Mouse (Mus musculus) C2C12 (cell line): ENCODE measurements around the gene Lrmda. TPM values are rescaled to one million over a fixed set of nuclear protein-coding genes. Genes with fewer than 3 reads are reported as not detected.

Experiments used
- H3K27me3 ChIP-seq: one replicate; pipeline ENCODE4 v1.6.1; 2011; ENCODE audit not compliant: control insufficient read depth, insufficient read depth, insufficient read length
- H3K36me3 ChIP-seq: one replicate; pipeline ENCODE4 v1.6.1; 2011; ENCODE audit not compliant: control insufficient read depth, insufficient read depth
- H3K4me3 ChIP-seq: one replicate; pipeline ENCODE4 v1.5.1; 2011; ENCODE audit warnings: mild to moderate bottlenecking, control low read depth; ENCODE audit not compliant: poor library complexity, insufficient read depth, severe bottlenecking
- H3K79me2 ChIP-seq: one replicate; pipeline ENCODE4 v1.6.1; 2011; ENCODE audit not compliant: control insufficient read depth, insufficient read depth
- H3K79me3 ChIP-seq: one replicate; pipeline ENCODE4 v1.6.1; 2011; ENCODE audit warnings: low read depth, control low read depth
- H3ac ChIP-seq: one replicate; pipeline ENCODE3; 2011; ENCODE audit warnings: low read depth; ENCODE audit not compliant: control insufficient read depth, insufficient read length
- CEBPB ChIP-seq: IDR thresholded peaks from one replicate; pipeline ENCODE4 v1.6.1; 2011; ENCODE audit warnings: low read depth, mild to moderate bottlenecking, control low read depth, moderate library complexity
- CTCF ChIP-seq: IDR thresholded peaks from one replicate; pipeline ENCODE4 v1.5.1; 2011; ENCODE audit not compliant: control insufficient read depth, insufficient read depth, insufficient read length
- FOSL1 ChIP-seq: IDR thresholded peaks from one replicate; pipeline ENCODE4 v1.8.0; 2011; ENCODE audit warnings: mild to moderate bottlenecking, low read length; ENCODE audit not compliant: poor library complexity, insufficient read depth, severe bottlenecking
- MAX ChIP-seq: IDR thresholded peaks from one replicate; pipeline ENCODE4 v1.6.1; 2011; ENCODE audit warnings: mild to moderate bottlenecking, control low read depth
- MYOD1 ChIP-seq: IDR thresholded peaks from one replicate; pipeline ENCODE4 v1.6.1; 2011; ENCODE audit warnings: low read depth; ENCODE audit not compliant: control insufficient read depth, insufficient read length
- MYOG ChIP-seq: IDR thresholded peaks from one replicate; pipeline ENCODE4 v1.6.1; 2011; ENCODE audit not compliant: control insufficient read depth, insufficient read length; ENCODE audit errors: extremely low read depth
- USF1 ChIP-seq: IDR thresholded peaks from one replicate; pipeline ENCODE4 v1.6.1; 2011; ENCODE audit warnings: low read depth, mild to moderate bottlenecking, control low read depth, moderate library complexity
- polyA plus RNA-seq: library from polyadenylated mRNA; unstranded; fragments of >200 nt; fragmentation: generic; extraction: Trizol; gene quantifications from one replicate; pipeline ENCODE4 v1.2.1, GENCODE M21; 2012; ENCODE audit warnings: missing spikeins

Gene Lrmda
- polyA plus RNA-seq, 1 experiment, result not detected

GRCm38 (mm10) chr14:23015321-23016067, 996.0 kb downstream of the Lrmda start:
- Histone ChIP-seq H3ac (no peak overlapping the region), H3K4me3 (no peak overlapping the region), H3K27me3 (no peaks in the 10 kb centered on the region), H3K36me3 (no peaks in the 10 kb centered on the region), H3K79me2 (no peaks in the 10 kb centered on the region), H3K79me3 (no peaks in the 10 kb centered on the region)
- TF ChIP-seq USF1 (no peak), MYOD1 (no peak), FOSL1 (no peak), MYOG (no peak), CTCF (no peak), MAX (no peak), CEBPB (no peak)

DNA sequence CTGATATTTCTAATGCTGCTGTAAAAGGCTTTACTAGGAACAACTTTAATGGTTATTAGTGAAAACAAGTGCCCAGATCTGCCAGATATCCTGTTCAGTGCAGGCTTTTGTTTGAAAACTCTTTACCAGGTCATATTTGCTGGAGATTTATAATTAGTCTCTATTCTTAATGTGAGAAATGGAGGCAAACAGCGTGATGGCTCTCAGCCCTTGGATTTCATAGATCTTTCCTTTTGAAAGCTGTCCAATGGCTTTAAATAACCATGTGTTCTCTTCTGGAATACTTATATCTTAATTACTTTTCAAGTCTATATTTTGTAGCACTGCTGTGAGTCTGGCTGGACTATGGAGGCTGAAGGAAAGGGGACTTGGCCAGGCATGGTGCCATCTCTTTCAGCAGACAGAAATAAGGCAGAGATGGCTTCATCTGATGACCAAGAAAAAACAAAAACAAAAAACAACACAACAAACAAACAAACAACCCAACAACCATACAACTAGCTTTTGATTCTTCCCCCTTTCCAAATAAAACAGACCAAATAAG, 996.6 kb downstream of the Lrmda start:
- H3K79me3 ChIP-seq, result no peaks in the 10 kb centered on the region
- H3K27me3 ChIP-seq, result no peaks in the 10 kb centered on the region
- no peak overlapping the region for H3K4me3 ChIP-seq
- H3K79me2 ChIP-seq, result no peaks in the 10 kb centered on the region
- no peak overlapping the region for H3ac ChIP-seq
- TF ChIP-seq MYOD1 (no peak), FOSL1 (no peak), CEBPB (no peak), USF1 (no peak), CTCF (no peak), MAX (no peak), MYOG (no peak)
- no peaks in the 10 kb centered on the region for H3K36me3 ChIP-seq

DNA sequence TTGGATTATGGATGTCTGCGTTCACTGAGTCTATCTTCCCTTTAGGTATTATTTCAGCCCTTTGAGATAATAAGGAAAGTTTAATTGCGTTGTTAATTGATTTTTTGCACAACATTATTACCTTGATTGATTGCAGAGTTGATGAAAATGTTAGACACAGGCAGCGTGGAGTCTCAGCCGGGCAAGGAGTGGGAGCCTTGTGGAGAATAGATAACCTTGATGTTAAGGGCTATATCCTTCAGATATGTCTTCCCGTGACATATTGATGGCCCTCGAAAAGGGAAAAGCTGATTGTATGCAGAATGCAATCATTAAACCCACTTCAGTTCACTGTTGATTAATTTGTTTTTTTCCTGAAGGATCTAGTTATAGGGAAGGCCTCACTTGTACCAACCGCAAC, 1021.5 kb downstream of the Lrmda start:
- H3K4me3 ChIP-seq, result no peak overlapping the region
- no peak for TF ChIP-seq CTCF
- no peak for TF ChIP-seq FOSL1
- no peak for TF ChIP-seq MAX
- TF ChIP-seq MYOD1, result no peak
- TF ChIP-seq MYOG, result no peak
- TF ChIP-seq CEBPB, result no peak
- TF ChIP-seq USF1, result no peak

DNA sequence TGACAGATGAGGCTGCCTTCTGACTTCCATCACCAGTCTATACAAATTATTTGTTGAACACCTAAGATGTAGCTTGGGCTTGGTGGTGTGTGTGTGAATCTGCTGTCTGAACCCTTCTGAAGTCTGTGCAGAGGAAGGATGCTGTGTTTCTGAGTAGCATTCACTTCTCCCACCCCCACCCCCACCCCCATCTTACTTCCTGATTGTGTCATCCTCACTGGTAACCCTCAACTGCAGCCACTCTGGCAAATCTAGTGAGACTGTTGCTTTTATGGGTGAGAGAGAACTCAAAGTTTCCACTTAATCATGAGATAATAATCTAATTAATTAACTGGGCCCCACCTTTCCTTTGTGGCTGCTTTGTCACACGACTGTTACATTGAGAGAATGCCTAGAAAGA, 1025.8 kb downstream of the Lrmda start:
- no peak overlapping the region for H3ac ChIP-seq
- H3K79me3 ChIP-seq, result no peaks in the 10 kb centered on the region
- H3K36me3 ChIP-seq, result no peaks in the 10 kb centered on the region
- no peaks in the 10 kb centered on the region for H3K79me2 ChIP-seq
- TF ChIP-seq FOSL1 (no peak), CEBPB (no peak)
- no peaks in the 10 kb centered on the region for H3K27me3 ChIP-seq
- no peak overlapping the region for H3K4me3 ChIP-seq

More for the DNA sequence above, 1021.5 kb downstream of the Lrmda start:
- Histone ChIP-seq H3ac (no peak overlapping the region), H3K27me3 (no peaks in the 10 kb centered on the region), H3K36me3 (no peaks in the 10 kb centered on the region), H3K79me2 (no peaks in the 10 kb centered on the region), H3K79me3 (no peaks in the 10 kb centered on the region)

- Histone ChIP-seq H3K79me3 (no peaks in the 10 kb centered on the region), H3K27me3 (no peaks in the 10 kb centered on the region), H3K79me2 (no peaks in the 10 kb centered on the region), H3ac (no peak overlapping the region), H3K4me3 (no peak overlapping the region), H3K36me3 (no peaks in the 10 kb centered on the region)
- no peak for TF ChIP-seq MYOG
Measured at GRCm38 (mm10) chr14:23046330-23046729, 1026.8 kb downstream of the Lrmda start.

DNA sequence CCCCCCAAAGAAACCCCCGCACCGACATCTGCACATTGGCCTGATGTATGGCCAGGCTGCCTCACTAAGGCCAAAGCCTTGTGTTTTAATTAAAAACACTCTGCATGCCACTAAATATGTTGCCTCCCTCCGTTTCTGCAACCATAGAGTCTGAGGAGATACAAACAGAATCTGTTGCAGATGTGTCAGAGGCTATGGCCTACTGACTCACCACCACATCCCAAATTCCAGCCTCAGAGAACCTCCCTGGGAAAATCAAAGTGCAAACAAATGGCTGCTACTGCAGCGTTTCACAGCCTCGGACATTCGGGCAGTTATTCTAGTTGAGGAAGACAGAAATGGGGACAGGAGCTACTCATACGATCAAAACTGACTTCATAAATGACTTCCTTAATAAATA, 1031.9 kb downstream of the Lrmda start:
- H3K36me3 ChIP-seq, result no peaks in the 10 kb centered on the region
- H3K79me3 ChIP-seq, result no peaks in the 10 kb centered on the region
- no peak overlapping the region for H3ac ChIP-seq
- H3K4me3 ChIP-seq, result no peak overlapping the region
- no peaks in the 10 kb centered on the region for H3K79me2 ChIP-seq
- TF ChIP-seq MAX, result no peak
- peak; percentile 41 for TF ChIP-seq FOSL1
- peak; percentile 10 for TF ChIP-seq CEBPB
- no peak for TF ChIP-seq MYOG
- no peaks in the 10 kb centered on the region for H3K27me3 ChIP-seq
